In the genomic region with DNA sequence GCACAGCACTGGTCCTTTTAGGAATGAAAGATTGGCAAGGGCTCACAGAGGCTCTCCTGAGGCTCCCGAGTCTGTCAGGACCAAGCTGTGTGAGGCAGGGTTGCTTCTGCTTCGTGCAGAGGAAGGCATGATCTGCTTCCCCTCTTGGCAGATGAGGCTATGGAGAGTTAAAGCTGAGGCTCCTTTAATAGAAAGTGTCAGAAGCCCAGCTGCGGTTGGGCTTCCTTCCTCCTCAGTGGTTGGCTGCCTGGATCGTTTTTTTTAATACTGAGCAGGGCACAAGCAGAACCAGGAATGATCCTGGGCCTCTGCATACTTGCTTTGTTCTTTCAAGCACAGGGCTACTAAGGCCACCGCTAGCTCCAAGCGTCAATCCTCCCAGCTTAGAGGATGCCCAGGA, we compare ENCODE assay signal across 8 mouse cellular contexts. TPM values are rescaled to one million over a fixed set of nuclear protein-coding genes. Genes with fewer than 3 reads are reported as not detected.
A peak's percentile ranks its signal among the peaks of the same experiment; 100 is the strongest.
DNase-seq lines count a peak whose midpoint lies in the region; ATAC-seq and TF ChIP-seq lines count a peak whose summit lies in the region.

No protein-coding gene starts in this region.

- peaks cover 13% of the 10 kb centered on the region for H3K36me3 ChIP-seq in heart, embryonic 12.5 days
- no peaks in the 10 kb centered on the region for H3K36me3 ChIP-seq in testis, adult 2 months (ENCODE audit: control insufficient read depth, insufficient read depth, low read length)
- H3K36me3 ChIP-seq in lung, embryonic 16.5 days (ENCODE audit: control insufficient read depth, insufficient read depth, low read length) = peaks cover 11% of the 10 kb centered on the region
- no peaks in the 10 kb centered on the region for H3K36me3 ChIP-seq in stomach, embryonic 16.5 days (ENCODE audit: control insufficient read depth, insufficient read depth, low read length)

- no peak for TF ChIP-seq CTCF in testis, adult 2 months (IDR thresholded peaks at IDR 0.05; ENCODE audit: control insufficient read depth, insufficient read depth, insufficient replicate concordance, low read depth, low read length)

- H3K4me1 ChIP-seq in heart, embryonic 12.5 days (replicated peaks) = peaks cover 5% of the 10 kb centered on the region
- no peaks in the 10 kb centered on the region for H3K4me1 ChIP-seq in testis, adult 2 months (ENCODE audit: control insufficient read depth, insufficient read depth, low read length)
- no peaks in the 10 kb centered on the region for H3K4me1 ChIP-seq in lung, embryonic 16.5 days (replicated peaks; ENCODE audit: control insufficient read depth, insufficient read depth, low read length)
- peaks cover 21% of the 10 kb centered on the region for H3K4me1 ChIP-seq in stomach, embryonic 16.5 days (ENCODE audit: control insufficient read depth, insufficient read depth, low read length)

- H3K9ac ChIP-seq in heart, embryonic 12.5 days = no peak overlapping the region
- no peak overlapping the region for H3K9ac ChIP-seq in lung, embryonic 16.5 days (ENCODE audit: low read length)
- H3K9ac ChIP-seq in stomach, embryonic 16.5 days (ENCODE audit: low read length) = no peak overlapping the region

- peak; percentile 97 for DNase-seq in heart, adult 11 months
- DNase-seq in testis, postnatal 10 days (ENCODE audit: low spot score) = no peak
- no peak for DNase-seq in urinary bladder, postnatal 14 days (ENCODE audit: low spot score)
- DNase-seq in cerebellum, adult 9-11 months = no peak

- no peak overlapping the region for H3K4me3 ChIP-seq in heart, embryonic 12.5 days
- H3K4me3 ChIP-seq in testis, adult 2 months (ENCODE audit: control insufficient read depth, low read depth, low read length) = no peak overlapping the region
- no peak overlapping the region for H3K4me3 ChIP-seq in lung, embryonic 16.5 days (ENCODE audit: low read length)
- no peak overlapping the region for H3K4me3 ChIP-seq in stomach, embryonic 16.5 days (replicated peaks; ENCODE audit: low read length)

- ATAC-seq in heart, embryonic 12.5 days (ENCODE audit: insufficient number of reproducible peaks, low FRiP score) = no peak
- 0 out of 2 replicates have a peak, but pooled peaks have one; percentile 9 for ATAC-seq in lung, embryonic 16.5 days (ENCODE audit: low read depth)
- ATAC-seq in stomach, embryonic 16.5 days (ENCODE audit: insufficient read depth, low FRiP score) = no peak

- H3K9me3 ChIP-seq in heart, embryonic 12.5 days (replicated peaks) = no peaks in the 10 kb centered on the region
- H3K9me3 ChIP-seq in lung, embryonic 16.5 days (ENCODE audit: control insufficient read depth, low read length) = no peaks in the 10 kb centered on the region
- no peaks in the 10 kb centered on the region for H3K9me3 ChIP-seq in stomach, embryonic 16.5 days (replicated peaks; ENCODE audit: control insufficient read depth, low read length)

- no peak for TF ChIP-seq POLR2A in testis, adult 2 months (IDR thresholded peaks at IDR 0.05; ENCODE audit: control insufficient read depth, low read depth, low read length)

- H3K27me3 ChIP-seq in heart, embryonic 12.5 days (replicated peaks) = no peaks in the 10 kb centered on the region
- H3K27me3 ChIP-seq in testis, adult 2 months (ENCODE audit: control insufficient read depth, insufficient read depth, low read length) = no peaks in the 10 kb centered on the region
- no peaks in the 10 kb centered on the region for H3K27me3 ChIP-seq in lung, embryonic 16.5 days (ENCODE audit: control insufficient read depth, insufficient read depth, low read depth, low read length)
- no peaks in the 10 kb centered on the region for H3K27me3 ChIP-seq in stomach, embryonic 16.5 days (ENCODE audit: control insufficient read depth, insufficient read depth, low read length)

- WGBS in heart, embryonic 12.5 days = 27% methylated on average over 6 of the region's 6 CpGs
- WGBS in lung, embryonic 16.5 days = 40% methylated on average over 6 of the region's 6 CpGs
- 38% methylated on average over 6 of the region's 6 CpGs for WGBS in stomach, embryonic 16.5 days

- H3K27ac ChIP-seq in heart, embryonic 12.5 days (ENCODE audit: poor library complexity, severe bottlenecking) = no peak overlapping the region
- H3K27ac ChIP-seq in testis, adult 2 months (ENCODE audit: control insufficient read depth, insufficient read depth, low read depth, low read length) = 0 out of 2 replicates have a peak overlapping the region, but pooled peaks have one; percentile 16
- no peak overlapping the region for H3K27ac ChIP-seq in lung, embryonic 16.5 days (ENCODE audit: low read length)
- peak overlapping the region; percentile 43 for H3K27ac ChIP-seq in stomach, embryonic 16.5 days (ENCODE audit: low read length)

- no peak overlapping the region for H3K4me2 ChIP-seq in heart, embryonic 12.5 days
- H3K4me2 ChIP-seq in lung, embryonic 16.5 days (ENCODE audit: low read depth, low read length) = no peak overlapping the region
- H3K4me2 ChIP-seq in stomach, embryonic 16.5 days (ENCODE audit: low read depth, low read length) = no peak overlapping the region

RNA-seq across cellular contexts. Expression of a gene that starts 4.5 kb away (rescaled TPM):
- polyA plus RNA-seq in heart, embryonic 12.5 days (2016; fragmentation: Nextera tagmentation; extraction: Ambion mirVana) = not detected in 2 replicates
- polyA plus RNA-seq in testis, adult 2 months (2012; rRNA removed) = not detected in 2 replicates
- not detected in 2 replicates for polyA plus RNA-seq in lung, embryonic 16.5 days (2015; fragmentation: Nextera tagmentation; extraction: Ambion mirVana)
- not detected in 2 replicates for polyA plus RNA-seq in stomach, embryonic 16.5 days (2015; fragmentation: Nextera tagmentation; extraction: Ambion mirVana)

RNA-seq across cellular contexts. Expression of a gene that starts 22.7 kb away (rescaled TPM):
- polyA plus RNA-seq in heart, embryonic 12.5 days (2016; fragmentation: Nextera tagmentation; extraction: Ambion mirVana) = 8.4 and 8.6 TPM in 2 replicates
- polyA plus RNA-seq in testis, adult 2 months (2012; rRNA removed) = 0.61 and 0.67 TPM in 2 replicates
- 15.1 and 17.1 TPM in 2 replicates for polyA plus RNA-seq in lung, embryonic 16.5 days (2015; fragmentation: Nextera tagmentation; extraction: Ambion mirVana)
- polyA plus RNA-seq in stomach, embryonic 16.5 days (2015; fragmentation: Nextera tagmentation; extraction: Ambion mirVana) = 41.9 and 44.6 TPM in 2 replicates

RNA-seq across cellular contexts. Expression of a gene that starts 23.8 kb away (rescaled TPM):
- polyA plus RNA-seq in heart, embryonic 12.5 days (2016; fragmentation: Nextera tagmentation; extraction: Ambion mirVana) = 11.2 and 12.0 TPM in 2 replicates
- 73.4 and 78.4 TPM in 2 replicates for polyA plus RNA-seq in testis, adult 2 months (2012; rRNA removed)
- 17.3 and 22.7 TPM in 2 replicates for polyA plus RNA-seq in lung, embryonic 16.5 days (2015; fragmentation: Nextera tagmentation; extraction: Ambion mirVana)
- polyA plus RNA-seq in stomach, embryonic 16.5 days (2015; fragmentation: Nextera tagmentation; extraction: Ambion mirVana) = 16.1 and 19.8 TPM in 2 replicates

Comparison
In these comparisons a context has a peak if more than half of its experiments do, and no peak if none do; other contexts are left out.
1. H3K27ac ChIP-seq: peak in testis, adult 2 months (single experiment) and stomach, embryonic 16.5 days (single experiment); none in heart, embryonic 12.5 days (single experiment) and lung, embryonic 16.5 days (single experiment).